Mouse (Mus musculus): ENCODE measurements at regions not wholly inside any gene's neighbourhood (a gene's known extent, or its start where the extent isn't known, plus 50 kb on each side); places are given as distances from the start of the nearest gene placed in this dataset.

GRCm38 (mm10) chr15:68512431-68512830 is 2011.7 kb upstream of the Lrrc6 start:
- no peak overlapping the region for H3K4me3 ChIP-seq
- H3K27ac ChIP-seq, result no peak overlapping the region
- no peak for DNase-seq (ENCODE audit: extremely low spot score in 1 of 2, low spot score in 2 of 2)
- intact Hi-C loops (cut with DNase I), result no loop called here
- TF ChIP-seq CTCF (IDR thresholded peaks at IDR 0.05), result no peak

- intact Hi-C loops (cut with DNase I), result no loop called here
- no peak overlapping the region for H3K4me3 ChIP-seq
- no peak for DNase-seq (ENCODE audit: extremely low spot score in 1 of 2, low spot score in 2 of 2)
- TF ChIP-seq CTCF (IDR thresholded peaks at IDR 0.05), result no peak
- H3K27ac ChIP-seq, result no peak overlapping the region
These were observed 2007.5 kb upstream of the Lrrc6 start for GRCm38 (mm10) chr15:68508190-68508589.

- no peak for TF ChIP-seq CTCF (IDR thresholded peaks at IDR 0.05)
- Histone ChIP-seq H3K4me3 (no peak overlapping the region), H3K27ac (no peak overlapping the region)
- DNase-seq (ENCODE audit: extremely low spot score in 1 of 2, low spot score in 2 of 2), result no peak
- intact Hi-C loops (cut with DNase I), result no loop called here
These were observed 2005.4 kb upstream of the Lrrc6 start for GRCm38 (mm10) chr15:68506093-68506492.

- DNase-seq (ENCODE audit: extremely low spot score in 1 of 2, low spot score in 2 of 2), result no peak
- no peak for TF ChIP-seq CTCF (IDR thresholded peaks at IDR 0.05)
- intact Hi-C loops (cut with DNase I), result loop anchor here (1.0 to 10.0 kb wide), 3 partner anchors 24 to 308 kb away; no protein-coding TSS in a partner anchor
- H3K4me3 ChIP-seq, result no peak overlapping the region
- H3K27ac ChIP-seq, result peak overlapping the region; percentile 84
These were observed 1995.7 kb upstream of the Lrrc6 start for GRCm38 (mm10) chr15:68496438-68496837.

- DNase-seq (ENCODE audit: extremely low spot score in 1 of 2, low spot score in 2 of 2), result no peak
- no peak overlapping the region for H3K4me3 ChIP-seq
- no peak for TF ChIP-seq CTCF (IDR thresholded peaks at IDR 0.05)
- H3K27ac ChIP-seq, result peak overlapping the region; percentile 72
- intact Hi-C loops (cut with DNase I), result no loop called here
These were observed 1984.1 kb upstream of the Lrrc6 start for GRCm38 (mm10) chr15:68484789-68485188.

- intact Hi-C loops (cut with DNase I), result no loop called here
- Histone ChIP-seq H3K4me3 (no peak overlapping the region), H3K27ac (no peak overlapping the region)
- no peak for DNase-seq (ENCODE audit: extremely low spot score in 1 of 2, low spot score in 2 of 2)
- no peak for TF ChIP-seq CTCF (IDR thresholded peaks at IDR 0.05)
These were observed 1977.0 kb upstream of the Lrrc6 start for GRCm38 (mm10) chr15:68477745-68478144.

- no peak overlapping the region for H3K4me3 ChIP-seq
- no peak; the same call in 1 of the 2 replicates for TF ChIP-seq CTCF (IDR thresholded peaks at IDR 0.05)
- intact Hi-C loops (cut with DNase I), result no loop called here
- H3K27ac ChIP-seq, result no peak overlapping the region
- no peak for DNase-seq (ENCODE audit: extremely low spot score in 1 of 2, low spot score in 2 of 2)
These were observed 1971.2 kb upstream of the Lrrc6 start for GRCm38 (mm10) chr15:68471928-68472327.

GRCm38 (mm10) chr15:68462851-68463250 is 1962.1 kb upstream of the Lrrc6 start:
- no peak for TF ChIP-seq CTCF (IDR thresholded peaks at IDR 0.05)
- DNase-seq (ENCODE audit: extremely low spot score in 1 of 2, low spot score in 2 of 2), result no peak
- intact Hi-C loops (cut with DNase I), result no loop called here
- Histone ChIP-seq H3K27ac (no peak overlapping the region), H3K4me3 (no peak overlapping the region)

GRCm38 (mm10) chr15:68457239-68457638 is 1956.5 kb upstream of the Lrrc6 start:
- no peak overlapping the region for H3K4me3 ChIP-seq
- no peak for TF ChIP-seq CTCF (IDR thresholded peaks at IDR 0.05)
- DNase-seq (ENCODE audit: extremely low spot score in 1 of 2, low spot score in 2 of 2), result no peak
- H3K27ac ChIP-seq, result peak overlapping the region; percentile 34; the same call in 1 of the 2 replicates
- intact Hi-C loops (cut with DNase I), result no loop called here

GRCm38 (mm10) chr15:68451971-68452370 is 1951.3 kb upstream of the Lrrc6 start:
- Histone ChIP-seq H3K27ac (no peak overlapping the region), H3K4me3 (no peak overlapping the region)
- TF ChIP-seq CTCF (IDR thresholded peaks at IDR 0.05), result no peak
- DNase-seq (ENCODE audit: extremely low spot score in 1 of 2, low spot score in 2 of 2), result no peak
- intact Hi-C loops (cut with DNase I), result no loop called here

- peak; percentile 20 to 69 for DNase-seq (ENCODE audit: extremely low spot score in 1 of 2, low spot score in 2 of 2)
- H3K4me3 ChIP-seq, result no peak overlapping the region
- H3K27ac ChIP-seq, result peak overlapping the region; percentile 76
- TF ChIP-seq CTCF (IDR thresholded peaks at IDR 0.05), result no peak; the same call in 1 of the 2 replicates
- intact Hi-C loops (cut with DNase I), result loop anchor here (5.0 to 10.0 kb wide), 2 partner anchors 72 to 209 kb away; no protein-coding TSS in a partner anchor
These were observed 1944.6 kb upstream of the Lrrc6 start for GRCm38 (mm10) chr15:68445341-68445740.

- peak overlapping the region; percentile 76 for H3K27ac ChIP-seq
- no peak overlapping the region for H3K4me3 ChIP-seq
- intact Hi-C loops (cut with DNase I), result loop anchor here (10.0 kb wide), 1 partner anchor 214 kb away; no protein-coding TSS in a partner anchor
- TF ChIP-seq CTCF (IDR thresholded peaks at IDR 0.05), result no peak
- peak in 1 of 2 experiments; percentile 19 for DNase-seq (ENCODE audit: extremely low spot score in 1 of 2, low spot score in 2 of 2)
These were observed 1939.9 kb upstream of the Lrrc6 start for GRCm38 (mm10) chr15:68440636-68441035.

- TF ChIP-seq CTCF (IDR thresholded peaks at IDR 0.05), result no peak
- intact Hi-C loops (cut with DNase I), result loop anchor here (2.0 to 5.0 kb wide), 5 partner anchors 101 to 375 kb away; no protein-coding TSS in a partner anchor
- DNase-seq (ENCODE audit: extremely low spot score in 1 of 2, low spot score in 2 of 2), result peak; percentile 17 to 44
- Histone ChIP-seq H3K4me3 (no peak overlapping the region), H3K27ac (peak overlapping the region; percentile 87)
These were observed 1935.3 kb upstream of the Lrrc6 start for GRCm38 (mm10) chr15:68435961-68436360.

Measured in left cerebral cortex, adult 2 months (tissue).